Mouse (Mus musculus): Measurements from ENCODE around the gene Filip1.

DNA sequence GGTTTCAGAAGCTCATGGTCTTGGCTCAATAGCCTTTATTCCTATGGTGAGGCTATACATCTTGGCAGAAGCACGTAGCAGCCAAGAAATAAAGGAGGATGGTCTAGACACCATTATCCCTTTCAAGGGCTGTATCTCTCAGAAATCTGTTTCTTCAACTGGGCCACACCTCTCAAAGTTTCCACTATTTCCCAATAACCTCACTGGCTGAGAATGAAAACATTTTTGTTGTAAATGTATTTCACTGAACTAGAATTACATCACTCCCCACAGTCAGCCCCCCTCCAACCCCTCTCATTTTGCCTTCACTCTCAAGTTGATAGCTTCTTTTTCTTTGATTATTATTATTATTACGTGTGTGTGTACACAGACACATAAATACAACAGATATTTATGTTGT is 129.5 kb downstream of the Filip1 start:
- no peak for TF ChIP-seq CTCF (IDR thresholded peaks at IDR 0.05; ENCODE audit: extremely low read depth, insufficient read depth, low read length)
- no peak for TF ChIP-seq POLR2A (IDR thresholded peaks at IDR 0.05; ENCODE audit: extremely low read depth, insufficient read depth, low read length)
